Mouse (Mus musculus) v-Abl transformed pro-B cells (cell line): ENCODE data around the gene Cldn13.
"Not testable (repeated sequence)": the region's sequence is repeated elsewhere in the genome, so short reads cannot be mapped to it uniquely, and the experiment has no call there.

ENCODE experiments used
- in situ Hi-C, 2 experiments: fragments of 400-800 bp; cut with MboI; formaldehyde crosslinking; loops; one replicate each; pipeline ENCODE4 v1.15.1; 2025; ENCODE audit not compliant: unreplicated experiment in 2 of 2

The Cldn13 gene

DNA sequence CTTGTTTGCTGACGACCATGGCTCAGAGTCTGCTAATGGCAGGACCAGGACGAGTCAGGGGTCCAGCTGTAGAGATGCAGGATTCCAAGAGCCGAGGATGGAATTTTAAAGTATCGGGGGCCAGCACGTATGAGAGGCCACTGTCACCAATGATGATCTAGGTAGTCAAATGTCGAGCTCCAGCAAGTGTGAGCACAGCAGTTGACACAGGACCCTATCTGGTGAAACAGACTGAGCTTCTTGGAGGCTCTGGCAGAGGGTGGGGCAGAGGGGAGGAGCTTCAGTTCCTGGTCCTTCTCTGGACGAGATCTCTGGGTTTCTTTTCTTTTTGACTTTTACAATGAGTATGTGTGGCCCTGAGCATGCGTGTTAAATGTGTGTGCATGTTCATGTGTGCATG is at the start of gene Cldn13:
Gene Cldn13, minus strand, starts transcription at position 216 of the 400 bp plus-strand sequence.
- in situ Hi-C loops, result loop anchor here (5.0 to 25.0 kb wide), 4 partner anchors 42 to 728 kb away; partner anchors contain the start of genes Gtf2ird2 (in 1 of the 2) and Rcc1l (in 1 of the 2)

DNA sequence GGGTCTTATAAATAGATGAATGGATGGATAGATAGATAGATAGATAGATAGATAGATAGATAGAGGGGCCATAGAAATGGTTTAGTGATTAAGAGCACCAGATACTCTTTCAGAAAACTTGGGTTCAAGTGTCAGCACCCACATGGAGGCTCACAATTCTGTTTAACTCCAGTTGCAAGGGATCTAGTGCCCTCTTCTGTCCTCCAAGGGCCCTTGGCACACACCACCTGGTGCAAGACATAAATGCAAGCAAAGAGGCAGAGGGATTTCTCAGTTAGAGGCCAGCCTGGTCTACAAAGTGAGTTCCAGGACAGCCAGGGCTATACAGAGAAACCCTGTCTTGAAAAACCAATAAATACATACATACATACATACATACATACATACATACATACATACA is 49.3 kb upstream of the Cldn13 start:
- in situ Hi-C loops, result loop anchor here (5.0 to 25.0 kb wide), 6 partner anchors 42 to 777 kb away; partner anchors contain the start of genes Eln (in 2 of the 2), Gtf2ird2 (in 1 of the 2) and Rcc1l (in 1 of the 2)

DNA sequence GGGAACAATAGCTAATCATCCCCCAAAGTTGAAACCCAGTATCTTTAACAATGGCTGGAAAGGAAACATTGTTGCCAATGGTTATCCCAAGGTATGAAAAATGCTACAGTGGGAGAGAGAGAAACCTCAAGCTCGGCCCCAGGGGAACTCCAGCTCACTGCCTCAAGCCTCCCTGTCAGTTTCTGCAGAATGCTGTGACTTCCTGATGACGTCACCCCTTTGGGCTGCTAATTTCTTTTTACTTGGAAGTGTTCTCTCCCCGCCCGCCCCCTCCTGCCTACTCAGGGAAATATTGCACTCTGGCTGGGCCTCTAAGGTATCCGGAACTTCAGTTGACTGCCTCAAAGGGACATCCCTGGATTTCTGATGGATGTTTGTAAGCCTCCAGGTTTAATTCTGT is 48.2 kb upstream of the Cldn13 start:
- in situ Hi-C loops, result loop anchor here (5.0 to 25.0 kb wide), 5 partner anchors 41 to 776 kb away; partner anchors contain the start of genes Eln (in 1 of the 2), Gtf2ird2 (in 1 of the 2) and Rcc1l (in 1 of the 2)

DNA sequence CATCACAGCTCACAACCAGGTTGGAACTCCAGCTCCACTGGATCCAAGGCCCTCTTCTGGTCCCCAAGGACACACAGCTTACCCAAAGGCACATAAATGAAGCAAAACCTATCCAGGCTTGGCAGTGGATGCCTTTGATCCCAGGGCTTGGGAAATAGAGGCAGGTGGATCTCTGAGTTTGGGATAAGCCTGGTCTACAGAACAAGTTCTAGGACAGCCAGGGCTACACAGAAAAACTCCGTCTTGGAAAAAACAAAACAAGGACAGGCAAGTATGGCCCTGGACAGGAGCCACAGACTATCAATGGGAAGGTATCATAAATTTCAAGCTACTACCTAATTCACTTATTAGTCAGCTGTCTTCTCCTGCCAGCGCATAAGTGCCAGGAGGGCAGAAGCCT is 46.2 kb upstream of the Cldn13 start:
- in situ Hi-C loops, result loop anchor here (5.0 to 25.0 kb wide), 5 partner anchors 39 to 774 kb away; partner anchors contain the start of genes Eln (in 1 of the 2), Gtf2ird2 (in 1 of the 2) and Rcc1l (in 1 of the 2)

DNA sequence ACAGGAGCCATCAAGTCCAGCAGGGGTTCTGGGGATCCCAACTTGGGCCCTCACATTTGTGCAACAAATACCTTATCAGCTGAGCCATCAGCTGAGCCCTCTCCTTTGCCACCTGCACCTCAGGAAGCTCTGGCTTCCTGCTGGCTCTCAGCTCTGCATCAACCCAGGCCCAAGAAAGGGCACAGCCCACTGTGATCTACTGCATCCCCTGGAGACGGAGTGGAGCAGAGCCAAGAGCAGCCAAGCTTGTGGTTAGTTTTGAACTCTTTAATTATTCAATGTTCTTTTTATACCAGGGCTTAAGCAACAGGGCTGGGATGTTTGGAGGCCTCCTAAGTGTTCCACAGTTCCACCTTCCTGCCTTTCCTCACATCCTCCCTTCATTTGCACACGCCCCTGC is 45.1 kb upstream of the Cldn13 start:
- in situ Hi-C loops, result loop anchor here (5.0 to 25.0 kb wide), 5 partner anchors 38 to 773 kb away; partner anchors contain the start of genes Eln (in 1 of the 2), Gtf2ird2 (in 1 of the 2) and Rcc1l (in 1 of the 2)

DNA sequence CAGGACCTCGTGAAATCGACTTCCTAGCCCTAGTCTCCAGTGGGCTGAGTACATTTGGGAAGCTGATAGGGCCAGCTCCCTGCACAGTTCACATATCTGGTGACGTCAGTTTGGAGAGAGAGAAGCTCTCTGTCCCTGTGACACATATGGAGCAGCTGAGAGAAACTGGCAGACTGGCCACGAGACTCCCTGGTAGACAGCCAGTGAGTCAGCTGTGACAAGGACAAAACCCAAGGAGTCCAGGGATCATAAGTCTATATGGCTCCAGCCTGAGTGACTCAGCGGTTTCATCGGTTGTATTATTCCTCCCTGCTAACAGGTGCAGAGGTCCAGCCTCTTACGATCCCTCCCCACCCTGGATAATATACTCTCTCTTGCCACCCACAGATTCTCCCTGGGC is 43.8 kb upstream of the Cldn13 start:
- in situ Hi-C loops, result loop anchor here in 1 of 2 experiments (5.0 to 25.0 kb wide), 2 partner anchors 42 to 772 kb away; partner anchors contain the start of genes Cldn13, Gtf2ird2 and Rcc1l

DNA sequence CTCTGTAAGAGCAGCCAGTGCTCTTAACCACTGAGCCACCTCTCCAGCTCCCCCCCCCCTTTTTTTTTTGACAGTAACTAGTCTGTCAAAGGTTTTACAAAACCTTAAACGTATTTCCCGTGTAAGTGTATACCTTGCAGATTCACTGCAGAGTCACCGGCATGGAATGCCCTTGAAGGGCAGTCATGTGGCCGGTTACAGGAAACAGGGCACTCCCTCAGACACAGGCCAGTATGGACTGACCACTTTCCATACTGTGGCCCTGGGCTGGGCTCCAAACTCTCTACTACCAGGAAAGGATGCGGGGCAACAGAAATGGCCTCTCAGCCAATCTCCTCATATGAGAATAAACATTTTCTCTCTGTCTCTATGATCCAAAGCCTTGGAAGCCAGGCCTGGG is 40.2 kb upstream of the Cldn13 start:
- in situ Hi-C loops, result loop anchor here in 1 of 2 experiments (5.0 to 25.0 kb wide), 2 partner anchors 38 to 768 kb away; partner anchors contain the start of genes Cldn13, Gtf2ird2 and Rcc1l

DNA sequence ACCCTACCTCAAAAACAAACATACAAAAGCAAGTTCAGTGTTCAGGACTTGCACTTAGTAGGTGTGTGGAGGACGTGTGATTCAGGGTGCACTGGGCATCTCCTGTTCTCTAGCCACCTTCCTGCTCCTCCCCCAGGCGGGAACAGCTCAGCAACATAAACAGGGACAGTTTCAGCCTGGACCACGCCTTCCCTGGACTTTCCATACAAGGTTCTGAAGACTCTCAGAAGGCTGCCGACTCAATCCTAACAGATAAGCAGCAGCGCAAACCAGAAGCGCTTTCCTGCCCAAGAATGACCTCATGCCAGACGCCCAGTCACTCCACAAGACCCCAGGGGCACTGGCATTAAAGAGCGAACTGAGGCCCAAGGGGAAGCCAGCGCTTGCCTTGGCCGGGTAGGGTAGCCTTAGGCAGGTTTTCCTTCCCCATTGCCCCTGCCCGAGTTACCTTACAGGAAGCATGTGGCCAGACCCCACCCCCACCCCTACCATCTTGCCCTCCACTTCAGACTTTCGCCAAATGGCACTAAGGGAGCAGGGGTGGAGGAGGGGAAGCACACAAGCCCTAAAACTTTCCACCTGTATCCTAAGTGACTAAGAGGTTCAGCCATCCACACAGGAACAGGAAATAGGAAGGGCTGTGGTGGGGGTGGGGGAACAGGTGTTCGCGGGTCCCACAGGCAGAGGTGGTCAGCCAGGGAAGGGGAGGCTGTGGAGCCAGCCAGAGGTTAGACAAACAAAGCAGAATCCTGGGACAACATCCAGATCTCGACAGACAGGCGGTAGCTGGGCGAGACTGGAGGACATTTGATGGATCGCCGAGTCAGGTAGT is 35.9 kb upstream of the Cldn13 start:
- in situ Hi-C loops, result loop anchor here in 1 of 2 experiments (25.0 kb wide), 1 partner anchor 764 kb away; the partner anchor contains the start of genes Gtf2ird2 and Rcc1l

DNA sequence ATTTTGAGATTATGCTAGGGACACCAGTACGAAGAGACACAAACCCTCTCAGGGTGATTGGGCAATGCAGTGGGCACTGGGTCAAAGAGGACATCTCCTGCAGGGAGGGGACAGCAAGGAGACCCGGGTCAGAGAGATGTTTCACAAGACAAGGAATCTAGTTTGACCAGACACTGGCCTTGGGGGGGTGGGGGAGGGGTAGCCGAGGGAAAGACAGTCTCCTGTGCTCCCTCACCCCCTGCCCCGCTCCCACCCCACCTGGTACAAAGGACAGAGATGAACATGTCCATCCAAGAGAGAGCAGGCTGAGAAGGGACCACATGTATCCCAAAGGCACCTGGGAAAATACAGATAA is 32.7 kb upstream of the Cldn13 start:
- in situ Hi-C loops, result no loop called here

DNA sequence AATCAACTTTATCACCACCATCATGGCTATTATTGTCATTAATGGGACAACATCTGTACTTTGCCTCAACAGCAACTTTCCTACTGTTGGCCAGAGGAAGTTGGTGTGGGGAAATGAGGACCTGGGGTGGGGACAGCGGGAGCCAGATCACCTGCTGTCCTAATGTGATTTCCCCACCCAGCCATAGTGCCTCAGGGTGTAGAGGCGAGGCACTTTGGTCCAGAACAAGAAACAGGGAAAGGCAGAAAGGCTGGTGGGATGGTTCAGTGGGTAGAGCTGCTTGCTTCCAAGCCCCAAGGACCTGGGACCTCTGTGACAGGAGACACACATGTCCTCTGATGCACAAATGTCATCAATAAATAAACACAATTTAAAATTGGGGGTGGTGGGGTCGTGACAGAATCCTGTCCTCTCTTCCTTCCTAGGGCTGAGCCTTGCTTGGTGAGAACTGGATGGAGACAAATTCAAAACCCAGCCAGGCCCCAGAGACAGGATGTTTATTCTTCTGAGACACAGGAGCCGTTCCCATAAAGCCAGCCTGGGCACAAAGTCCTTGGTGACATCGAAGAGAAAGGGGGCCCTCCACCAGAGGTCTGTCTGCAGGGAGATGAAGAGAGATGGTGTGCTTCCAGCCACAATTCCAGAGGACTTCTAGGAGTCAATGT is 32.2 kb upstream of the Cldn13 start:
- in situ Hi-C loops, result no loop called here

DNA sequence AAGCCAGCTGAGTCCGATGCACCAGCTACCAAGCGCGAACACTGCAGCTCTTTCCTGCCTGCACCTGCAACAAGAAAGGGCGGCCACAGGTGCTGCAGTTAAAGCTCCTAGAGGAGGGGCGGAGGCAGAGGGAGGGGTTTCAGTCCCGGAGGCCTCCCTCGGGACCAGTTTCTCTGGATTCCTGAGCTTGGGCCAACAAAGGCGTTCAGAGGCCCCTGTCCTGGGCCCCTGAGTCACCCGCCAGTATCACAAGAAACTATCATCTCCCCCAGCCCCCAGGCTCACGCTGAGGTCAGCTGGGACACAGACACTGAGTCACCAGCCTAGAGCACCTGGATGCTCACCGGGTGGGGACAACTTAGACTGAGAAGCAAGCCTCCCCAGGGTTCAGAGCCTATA is 31.5 kb upstream of the Cldn13 start, which contains the start of gene Cldn4:
Gene Cldn4, minus strand, starts transcription at position 78 of the 399 bp plus-strand sequence.
- in situ Hi-C loops, result no loop called here

DNA sequence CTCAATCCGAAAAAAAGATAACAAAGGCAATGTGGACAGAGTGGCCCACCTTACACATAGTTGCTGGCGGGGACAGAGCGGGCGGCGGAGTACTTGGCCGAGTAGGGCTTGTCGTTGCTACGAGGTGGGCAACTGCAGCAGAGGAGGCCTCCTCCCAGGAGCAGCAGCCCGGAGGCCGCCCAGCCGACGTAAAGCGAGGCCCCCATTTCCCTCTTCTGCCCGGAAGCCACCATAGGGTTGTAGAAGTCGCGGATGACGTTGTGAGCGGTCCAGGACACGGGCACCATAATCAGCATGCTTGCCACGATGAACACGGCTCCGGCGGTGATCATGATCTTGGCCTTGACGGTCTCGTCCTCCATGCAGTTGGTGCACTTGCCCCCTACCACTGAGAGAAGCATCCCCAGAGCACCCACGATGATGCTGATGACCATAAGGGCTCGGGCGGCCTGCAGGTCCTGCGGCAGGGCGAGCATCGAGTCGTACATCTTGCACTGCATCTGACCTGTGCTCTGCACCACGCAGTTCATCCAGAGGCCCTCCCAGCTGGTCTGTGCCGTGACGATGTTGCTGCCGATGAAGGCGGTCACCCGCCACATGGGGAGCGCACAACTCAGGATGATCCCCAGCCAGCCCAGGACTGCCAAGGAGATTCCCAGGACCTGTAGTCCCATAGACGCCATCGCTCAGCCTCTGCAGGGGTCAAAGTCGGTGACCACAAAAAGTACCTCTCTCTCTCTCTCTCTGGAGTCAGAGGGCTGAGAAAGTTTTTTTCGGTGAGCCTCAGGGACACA is 30.9 kb upstream of the Cldn13 start:
- in situ Hi-C loops, result no loop called here

DNA sequence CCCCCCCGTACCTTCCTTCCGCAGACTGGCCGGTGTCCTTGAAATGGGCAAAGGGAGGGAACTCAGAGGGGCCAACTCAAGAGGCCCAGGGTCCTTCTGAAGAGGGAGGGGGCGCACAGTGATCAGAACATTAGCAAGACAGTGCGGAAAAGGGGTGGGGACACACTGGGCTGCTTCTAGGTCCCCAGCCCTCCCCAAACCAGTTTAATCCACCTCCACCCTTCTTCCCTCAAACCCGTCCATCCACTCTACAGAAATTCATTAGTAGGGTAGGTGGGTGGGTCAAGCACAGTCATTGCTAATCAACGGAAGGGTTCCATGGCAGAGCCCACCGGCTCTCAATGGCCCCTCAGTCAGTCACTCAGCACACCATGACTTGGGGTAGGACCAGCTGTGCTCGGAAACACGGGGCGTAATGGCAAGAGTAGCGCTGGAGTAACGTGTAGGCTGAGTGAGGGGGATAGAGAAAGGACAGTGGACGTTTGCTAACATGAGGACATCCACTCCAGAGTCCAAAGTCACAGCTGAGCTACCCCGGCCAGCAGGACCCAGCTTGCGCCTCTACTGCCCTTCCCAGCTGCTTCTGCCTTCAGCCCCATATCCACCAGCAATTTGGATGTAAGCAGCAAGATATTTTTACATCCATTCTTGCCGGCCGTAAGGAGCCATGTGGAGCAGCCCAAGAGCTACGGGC is 30.1 kb upstream of the Cldn13 start:
- in situ Hi-C loops, result no loop called here

DNA sequence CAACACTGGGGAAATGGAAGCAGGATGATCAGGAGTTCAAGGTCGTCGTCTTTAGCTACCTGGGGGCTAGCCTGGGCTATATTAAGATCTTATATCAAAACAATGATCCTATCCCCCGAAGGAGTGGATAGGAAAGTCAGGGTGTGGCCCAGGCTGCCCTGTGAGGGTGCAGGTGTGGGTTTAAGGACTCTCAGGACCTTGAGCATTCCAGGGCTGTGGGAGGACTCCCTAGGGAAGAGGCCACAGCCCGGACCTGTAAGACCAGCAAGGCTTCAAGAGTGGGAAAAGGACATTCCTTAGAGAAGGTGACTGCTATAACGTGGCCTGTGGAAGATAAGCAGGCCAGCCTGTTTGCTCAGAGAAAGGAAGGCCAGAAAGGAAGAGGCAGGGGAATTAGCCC is 28.9 kb upstream of the Cldn13 start:
- in situ Hi-C loops, result no loop called here

DNA sequence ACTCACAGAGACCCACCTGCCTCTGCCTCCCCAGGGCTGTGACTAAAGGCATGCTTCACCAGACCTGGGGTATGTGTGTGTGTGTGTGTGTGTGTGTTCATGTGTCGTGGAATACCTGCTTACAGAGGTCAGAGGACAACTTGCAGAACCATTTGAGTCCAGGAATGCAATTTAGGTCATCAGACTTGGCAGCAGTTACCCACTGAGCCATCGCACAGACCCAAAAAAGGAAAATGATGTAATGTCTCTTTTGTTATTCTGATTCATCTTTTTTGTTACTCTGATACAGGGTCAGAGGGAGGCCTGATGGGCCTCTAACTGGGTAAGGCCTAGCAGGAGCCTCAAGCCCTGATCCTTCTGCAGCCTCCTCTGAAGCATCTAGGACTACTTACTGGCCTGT is 27.4 kb upstream of the Cldn13 start:
- in situ Hi-C loops, result no loop called here

DNA sequence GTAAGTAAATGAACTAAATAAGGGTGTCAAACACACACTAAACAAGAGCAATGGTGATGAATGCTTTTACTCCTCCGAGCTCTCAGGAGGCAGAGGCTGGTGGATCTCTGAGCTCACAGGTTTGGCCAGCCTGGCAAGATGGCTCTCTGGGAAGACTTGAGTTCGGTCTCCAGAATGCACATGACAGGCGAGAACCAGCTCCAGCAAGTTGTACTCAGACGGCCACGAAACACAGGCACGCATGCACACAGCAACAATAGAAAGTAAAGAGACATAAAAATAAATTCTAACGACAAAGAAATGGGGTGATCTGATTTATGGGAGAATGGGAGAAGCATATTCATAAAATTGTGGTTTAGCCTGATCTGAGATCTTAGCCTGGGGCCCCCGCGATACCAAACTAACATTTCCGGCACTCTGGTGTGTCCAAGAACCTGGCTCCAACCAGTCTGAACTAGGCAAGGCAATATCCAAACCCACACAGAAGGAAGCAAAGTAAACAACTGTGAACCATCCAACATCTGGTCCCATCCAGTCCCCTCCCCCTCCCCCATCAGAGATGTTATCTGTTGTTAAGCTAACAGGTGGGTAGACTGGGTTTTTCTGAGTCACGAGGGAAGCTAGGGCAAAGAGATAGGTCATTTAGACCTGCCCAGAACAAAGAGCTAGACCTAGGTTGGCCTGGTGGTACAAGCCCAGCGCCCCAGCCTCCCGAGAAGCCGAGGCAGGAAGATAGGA is 26.3 kb upstream of the Cldn13 start:
- in situ Hi-C loops, result no loop called here

DNA sequence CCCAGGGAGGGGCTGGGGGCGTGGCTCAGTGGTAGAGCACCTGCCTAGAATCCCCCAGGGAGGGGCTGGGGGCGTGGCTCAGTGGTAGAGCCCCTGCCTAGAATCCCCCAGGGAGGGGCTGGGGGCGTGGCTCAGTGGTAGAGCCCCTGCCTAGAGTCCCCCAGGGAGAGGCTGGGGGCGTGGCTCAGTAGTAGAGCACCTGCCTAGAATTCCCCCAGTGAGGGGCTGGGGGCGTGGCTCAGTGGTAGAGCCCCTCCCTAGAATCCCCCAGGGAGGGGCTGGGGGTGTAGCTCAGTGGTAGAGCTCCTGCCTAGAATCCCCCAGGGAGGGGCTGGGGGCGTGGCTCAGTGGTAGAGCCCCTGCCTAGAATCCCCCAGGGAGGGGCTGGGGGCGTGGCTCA is 24.2 kb upstream of the Cldn13 start:
- in situ Hi-C loops, result not testable (repeated sequence)

DNA sequence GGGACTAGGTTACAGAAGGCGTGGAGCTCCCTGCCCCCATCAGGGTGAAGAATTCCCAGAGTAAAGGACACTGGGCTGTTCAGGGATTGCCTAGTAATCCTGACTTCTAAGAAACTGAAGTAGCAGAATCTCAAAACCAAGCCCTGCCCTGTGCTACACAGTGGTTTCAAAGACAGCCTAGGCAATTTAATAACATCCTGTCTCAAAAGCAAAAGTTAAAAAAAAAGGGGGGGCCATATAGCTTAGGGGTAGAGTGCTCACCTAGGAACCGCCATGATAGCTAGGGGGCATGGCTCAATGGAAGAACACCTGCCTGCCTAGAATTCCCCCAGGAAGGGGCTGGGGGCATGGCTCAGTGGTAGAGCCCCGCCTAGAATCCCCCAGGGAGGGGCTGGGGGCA is 23.7 kb upstream of the Cldn13 start:
- in situ Hi-C loops, result no loop called here

DNA sequence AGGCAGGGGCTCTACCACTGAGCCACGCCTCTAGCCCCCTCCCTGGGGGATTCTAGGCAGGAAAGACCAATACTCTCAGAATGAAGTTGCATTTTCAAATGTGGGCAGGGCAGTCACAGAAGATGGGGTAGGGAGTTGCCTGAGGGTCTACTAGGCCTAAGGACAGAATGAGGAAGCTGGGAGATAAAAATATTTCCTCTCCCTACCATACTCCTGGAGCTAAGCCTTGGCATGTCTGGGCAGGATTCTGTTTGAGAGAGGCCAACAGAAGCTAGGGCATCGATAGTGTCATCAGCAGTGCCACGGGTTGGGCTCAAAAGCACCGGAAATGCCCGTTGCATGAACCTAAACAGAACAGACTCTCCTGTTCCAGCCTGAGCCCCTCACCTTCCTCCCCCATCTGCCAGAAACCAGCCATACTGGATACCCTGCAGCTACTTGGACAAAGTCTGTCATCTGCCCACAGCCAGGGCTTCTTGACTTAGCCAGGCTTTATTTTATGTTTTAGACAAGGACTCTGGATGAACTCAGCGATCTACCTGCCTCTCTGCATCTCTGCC is 21.4 kb upstream of the Cldn13 start:
- in situ Hi-C loops, result no loop called here
